Mouse (Mus musculus) liver (tissue): ENCODE measurements around the gene Emb.
"Not testable (repeated sequence)": the region's sequence is repeated elsewhere in the genome, so short reads cannot be mapped to it uniquely, and the experiment has no call there.

Experiments
- DNase-seq: peaks from one replicate; pipeline ENCODE4 v3.0.0-alpha.2; 2020; ENCODE audit warnings: mixed read lengths

The Emb gene

GRCm38 (mm10) chr13:117208236-117208635, at the start of gene Emb:
TSS of gene Emb (plus strand) at chr13:117208536.
- DNase-seq = no peak

DNA sequence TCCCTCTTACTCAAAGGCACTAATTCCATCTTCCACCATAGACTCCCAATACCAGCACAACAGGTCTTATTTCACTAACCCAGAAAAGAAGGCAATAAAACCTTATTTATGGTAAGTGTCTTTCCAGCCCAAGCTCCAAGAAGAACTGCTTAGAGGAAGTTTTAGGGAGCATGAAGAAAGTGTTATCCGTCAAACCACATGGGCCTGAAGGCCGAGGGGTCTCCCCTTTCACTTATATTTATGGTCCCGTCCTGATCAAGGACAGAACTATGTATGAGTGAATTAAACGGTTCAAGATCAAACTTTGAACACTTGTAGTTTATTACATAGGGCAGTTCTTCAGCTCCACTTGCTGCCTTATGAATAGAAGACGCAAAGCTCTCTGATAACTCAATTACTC, 44.4 kb upstream of the Emb start:
- no peak for DNase-seq

GRCm38 (mm10) chr13:117165071-117165470, 43.3 kb upstream of the Emb start:
- DNase-seq = no peak

- DNase-seq = not testable (repeated sequence)
These were observed 27.4 kb upstream of the Emb start for GRCm38 (mm10) chr13:117180912-117181311.

DNA sequence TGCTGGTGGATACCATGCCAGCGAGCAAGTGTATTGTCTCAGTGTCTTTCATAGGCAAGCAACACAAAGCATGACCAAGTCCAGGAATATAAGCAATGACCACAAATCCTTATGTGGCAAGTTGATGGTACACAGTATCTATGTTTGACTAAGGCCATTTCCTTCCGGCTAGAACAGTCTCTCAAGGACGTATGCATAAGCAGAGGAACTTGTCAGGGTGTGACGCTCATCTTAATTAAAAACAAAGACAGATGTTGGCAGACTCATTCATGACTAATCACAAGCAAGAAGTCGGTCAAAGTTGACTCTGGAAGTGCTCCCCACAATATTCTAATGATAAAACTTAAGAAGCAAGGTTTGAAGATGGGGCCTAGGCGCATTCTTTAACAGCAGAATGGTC, 25.0 kb upstream of the Emb start:
- no peak for DNase-seq

DNA sequence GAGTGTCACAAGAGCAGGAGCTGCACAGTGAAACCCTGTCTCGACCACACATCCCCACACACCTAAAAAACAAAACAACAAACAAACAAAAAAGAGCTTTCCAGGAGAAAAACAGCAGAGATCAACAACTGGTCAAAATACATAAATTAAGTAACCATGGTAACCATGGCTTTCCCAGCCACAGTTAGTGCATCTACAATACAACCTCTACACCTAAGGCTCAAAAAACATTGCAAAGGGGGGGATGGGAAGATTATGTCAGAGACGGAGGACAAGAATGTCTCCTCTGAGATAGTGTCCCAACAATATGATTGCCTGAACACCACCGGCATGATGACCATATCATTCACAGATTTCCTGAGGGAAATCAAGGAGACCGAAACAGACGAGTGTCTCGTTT, 23.0 kb upstream of the Emb start:
- no peak for DNase-seq

GRCm38 (mm10) chr13:117192161-117192560, 16.2 kb upstream of the Emb start:
- no peak for DNase-seq

GRCm38 (mm10) chr13:117193422-117193983, 14.8 kb upstream of the Emb start:
- no peak for DNase-seq

DNA sequence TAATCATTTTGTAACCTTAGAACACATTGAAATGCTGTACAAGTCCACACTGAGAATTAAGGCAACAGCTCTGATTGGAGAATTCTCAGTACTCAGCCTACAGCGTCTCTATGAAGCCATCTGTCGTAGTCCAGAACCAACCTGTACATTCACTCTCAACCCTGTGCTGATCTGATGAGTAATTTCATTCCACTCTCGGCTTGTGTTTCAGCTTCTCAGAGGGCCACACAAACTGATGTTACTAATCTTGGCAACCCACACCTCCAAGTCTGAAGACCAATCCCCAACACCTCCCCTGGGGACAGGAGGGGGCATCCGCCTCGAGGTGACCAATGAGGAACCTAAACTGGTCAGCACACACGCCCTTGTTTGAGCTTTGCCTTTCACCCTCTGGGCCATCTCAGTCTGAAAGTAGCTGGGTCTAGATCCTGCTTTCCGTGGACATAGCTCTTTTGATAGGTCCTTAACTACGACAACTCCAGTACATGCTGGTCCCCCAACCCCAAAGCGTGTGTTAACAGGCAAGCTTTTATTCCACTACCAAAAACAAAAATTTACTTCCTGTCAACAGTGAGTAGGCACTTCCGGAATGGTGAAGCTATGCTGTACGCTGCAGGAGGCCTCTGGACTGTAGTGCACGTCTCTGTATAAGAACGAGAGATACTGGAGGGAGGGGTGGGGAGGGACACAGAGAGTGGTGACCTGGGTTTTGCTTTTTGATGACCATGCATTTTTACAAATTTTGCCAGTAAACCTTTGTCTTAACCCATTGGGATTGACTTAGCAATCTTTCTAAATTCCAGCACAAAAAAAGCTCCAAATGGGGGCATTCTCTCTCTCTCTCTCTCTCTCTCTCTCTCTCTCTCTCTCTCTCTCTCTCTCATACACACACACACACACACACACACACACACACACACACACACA, 12.5 kb upstream of the Emb start:
- no peak for DNase-seq

- DNase-seq = no peak
These were observed 10.7 kb upstream of the Emb start for GRCm38 (mm10) chr13:117197666-117198065.

- DNase-seq = peak; percentile 77
These were observed 9.8 kb upstream of the Emb start for GRCm38 (mm10) chr13:117198402-117199083.

GRCm38 (mm10) chr13:117202755-117203471, 5.4 kb upstream of the Emb start:
- no peak for DNase-seq

GRCm38 (mm10) chr13:117204685-117205084, 3.7 kb upstream of the Emb start:
- no peak for DNase-seq

- no peak for DNase-seq
These were observed 2.3 kb upstream of the Emb start for GRCm38 (mm10) chr13:117206066-117206465.

GRCm38 (mm10) chr13:117211386-117211875, 3.1 kb downstream of the Emb start:
- no peak for DNase-seq

- no peak for DNase-seq
These were observed 7.1 kb downstream of the Emb start for GRCm38 (mm10) chr13:117215481-117215880.

DNA sequence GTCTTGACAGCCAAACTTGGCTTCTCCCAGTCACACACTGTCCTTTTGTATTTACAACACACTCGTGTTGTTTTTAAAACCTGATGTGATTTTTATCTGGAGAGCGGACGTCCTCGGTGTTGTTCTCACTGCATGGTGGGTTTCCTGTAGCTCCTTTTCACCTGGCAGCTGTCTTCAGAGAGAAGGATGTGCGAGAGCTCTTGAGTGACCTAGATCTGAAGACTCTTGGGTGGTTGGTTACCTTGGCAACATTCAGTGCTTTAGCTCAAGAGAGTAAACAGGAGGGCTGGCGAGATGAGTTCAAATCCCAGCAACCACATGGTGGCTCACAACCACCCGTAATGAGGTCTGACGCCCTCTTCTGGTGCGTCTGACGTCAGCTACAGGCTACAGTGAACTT, 7.8 kb downstream of the Emb start:
- DNase-seq = no peak

- no peak for DNase-seq
These were observed 8.5 kb downstream of the Emb start for GRCm38 (mm10) chr13:117216752-117217363.

- DNase-seq = no peak
These were observed 9.3 kb downstream of the Emb start for GRCm38 (mm10) chr13:117217621-117218020.

DNA sequence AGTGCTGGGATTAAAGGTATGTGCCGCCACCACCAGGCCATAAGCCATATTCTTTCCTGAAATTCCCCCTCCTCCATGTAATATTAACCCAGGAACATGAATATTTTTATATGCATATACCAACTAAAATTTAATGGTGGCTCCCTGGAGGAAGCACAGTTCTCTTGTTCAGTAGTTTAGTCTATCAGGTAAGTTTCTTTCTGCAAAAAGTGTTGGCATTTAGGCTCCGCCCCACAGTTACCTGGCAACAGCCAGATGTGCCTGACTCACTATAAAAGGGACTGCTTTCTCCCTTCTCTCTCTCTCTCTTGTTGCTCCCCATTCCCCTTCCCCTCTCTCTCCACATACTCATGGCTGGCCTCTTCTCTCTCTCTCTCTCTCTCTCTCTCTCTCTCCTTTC, 9.8 kb downstream of the Emb start:
- DNase-seq = no peak

DNA sequence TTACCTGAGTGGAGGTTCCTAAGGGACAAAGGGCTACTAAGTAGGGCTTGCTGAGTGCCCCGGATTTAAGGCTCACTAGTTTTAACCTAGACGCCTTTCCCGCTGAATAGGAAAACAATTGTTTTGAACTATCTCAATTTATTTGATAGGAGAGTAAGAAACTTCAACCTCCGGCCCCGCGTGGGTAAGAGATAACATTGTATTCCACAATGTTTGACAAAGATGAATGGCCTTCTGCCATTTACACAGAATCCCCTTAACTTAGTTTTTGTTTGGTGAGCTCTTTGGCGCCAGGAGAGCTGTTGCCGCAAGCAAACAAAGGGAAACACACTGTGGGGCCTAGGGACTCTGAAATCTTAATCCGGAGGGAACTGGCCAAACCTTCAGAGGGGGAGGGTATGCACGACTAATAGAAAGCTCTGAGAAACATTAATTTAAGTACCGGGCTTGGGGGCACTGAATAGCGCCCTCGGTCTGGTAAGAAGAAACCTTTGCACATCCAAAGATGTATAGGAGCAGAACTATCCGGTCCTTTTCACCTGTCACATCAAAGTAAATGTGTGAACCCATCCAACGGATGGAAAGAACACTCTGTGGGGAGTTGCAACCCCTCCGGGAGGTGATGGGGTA, 11.7 kb downstream of the Emb start:
- DNase-seq = no peak
